Mouse (Mus musculus): ENCODE measurements around the gene Ttbk1.
A peak's percentile ranks its signal among the peaks of the same experiment; 100 is the strongest.
"Not testable (repeated sequence)": the region's sequence is repeated elsewhere in the genome, so short reads cannot be mapped to it uniquely, and the experiment has no call there.

Gene Ttbk1

DNA sequence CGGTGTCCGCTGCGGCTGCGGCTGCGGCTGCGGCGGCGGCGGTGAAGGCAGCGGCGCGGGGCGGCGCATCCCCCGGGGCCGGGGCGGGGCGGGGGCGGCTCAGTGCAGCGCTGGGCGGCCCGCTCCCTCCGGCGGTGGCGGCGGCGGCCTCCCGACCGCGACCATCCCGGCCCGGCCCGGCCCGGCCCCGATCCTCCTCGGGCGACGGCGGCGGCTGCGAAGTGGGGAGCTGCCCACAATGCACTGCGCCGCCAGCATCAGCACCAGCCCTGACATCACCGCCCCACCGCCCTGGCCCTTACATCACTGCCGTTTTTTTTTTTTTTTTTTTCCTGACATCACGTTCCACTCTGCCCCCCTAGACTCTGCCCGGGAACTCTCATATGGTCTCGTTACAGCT, at the start of gene Ttbk1:
Gene Ttbk1, minus strand, starts transcription at position 245 of the 400 bp plus-strand sequence.
- DNase-seq (ENCODE audit: low spot score) = peak; percentile 78

DNA sequence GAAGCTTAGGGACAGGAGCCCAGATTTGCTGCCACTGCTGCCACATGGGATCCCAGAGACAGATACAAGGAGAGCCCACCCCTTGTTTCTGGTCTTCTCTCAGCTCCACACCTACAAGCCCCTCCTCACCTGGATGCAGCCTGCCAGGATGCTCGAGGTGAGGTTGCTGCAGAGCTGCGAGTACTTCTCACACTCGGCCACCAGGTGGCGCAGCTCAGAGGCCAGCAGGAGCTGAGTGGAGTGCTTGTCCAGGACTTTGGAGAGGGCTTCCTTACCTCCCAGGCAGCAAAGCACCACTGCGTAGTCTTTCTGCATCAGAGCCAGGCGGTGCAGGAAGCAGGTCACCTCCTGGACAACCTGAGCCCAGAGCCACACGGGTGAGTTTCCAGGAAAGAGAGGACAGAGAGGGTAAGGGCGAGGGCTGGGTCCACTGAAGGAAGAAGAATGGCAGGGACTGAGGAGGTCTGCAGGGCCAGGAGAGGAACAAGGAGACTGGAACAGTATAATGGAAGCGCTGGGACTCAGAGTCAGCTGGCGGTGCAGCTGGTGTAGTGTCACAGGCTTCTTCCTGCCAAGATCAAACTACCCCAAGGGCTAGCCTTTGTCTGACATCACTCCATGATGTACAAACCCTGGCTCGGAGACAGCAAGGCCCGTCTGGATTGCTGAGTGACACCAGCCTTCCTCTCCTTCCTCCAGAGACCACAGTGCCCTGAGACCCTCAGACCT, 38.3 kb upstream of the Ttbk1 start:
- peak; percentile 74 for DNase-seq (ENCODE audit: low spot score)

DNA sequence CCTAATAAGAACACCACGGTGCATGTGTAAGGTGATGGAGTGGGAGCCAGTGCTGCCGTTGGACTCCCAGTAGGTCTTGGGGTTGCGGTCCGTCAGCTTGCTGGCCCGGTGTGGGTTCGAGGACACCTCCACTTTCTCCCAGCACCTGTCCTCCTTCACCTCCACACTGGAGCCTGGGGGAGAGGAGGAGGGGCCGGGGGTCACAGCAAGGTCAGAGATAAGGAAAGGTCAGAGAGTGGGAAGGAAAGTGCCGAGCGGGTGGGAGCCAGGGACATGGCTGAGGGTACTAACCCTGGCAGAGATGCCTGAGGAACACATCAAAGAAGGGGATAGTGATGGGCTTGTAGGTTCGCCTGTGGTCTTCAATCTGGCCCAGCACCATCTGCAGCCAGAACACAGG, 37.6 kb upstream of the Ttbk1 start:
- no peak for DNase-seq (ENCODE audit: low spot score)

DNA sequence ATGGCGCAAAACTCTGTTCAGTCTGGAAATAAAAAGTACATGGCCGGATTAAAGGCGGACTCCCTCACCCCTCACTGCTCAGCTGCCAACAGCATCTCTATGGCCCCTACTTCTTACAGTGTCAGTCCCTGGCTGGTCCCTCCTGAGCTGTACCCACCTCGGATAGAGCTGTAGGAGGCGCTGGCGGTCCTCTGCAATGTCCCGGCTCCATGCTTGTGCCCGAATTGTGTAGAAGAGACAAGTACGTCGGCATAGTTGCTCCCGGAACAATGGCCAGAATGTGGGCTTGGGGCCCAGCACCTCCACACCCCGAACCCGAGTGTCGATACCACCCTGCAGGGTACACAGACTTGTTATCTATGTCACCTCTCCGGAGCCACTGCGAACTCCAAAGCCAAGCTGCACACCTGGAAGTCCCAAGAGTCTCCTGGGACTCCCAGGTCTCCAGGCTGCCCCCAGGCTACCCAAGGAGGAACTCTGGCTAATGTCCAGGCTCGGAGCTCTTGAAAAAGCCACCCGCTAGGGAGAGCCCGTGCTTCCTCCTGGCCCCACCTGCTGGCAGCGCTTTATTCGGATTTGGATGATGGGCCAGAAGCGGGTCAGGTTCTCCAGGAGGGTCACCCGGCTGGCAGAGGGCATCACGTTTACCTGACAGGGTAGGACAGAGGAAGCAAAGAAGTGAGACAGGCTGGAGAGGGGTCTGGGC, 34.6 kb upstream of the Ttbk1 start:
- DNase-seq (ENCODE audit: low spot score) = no peak

DNA sequence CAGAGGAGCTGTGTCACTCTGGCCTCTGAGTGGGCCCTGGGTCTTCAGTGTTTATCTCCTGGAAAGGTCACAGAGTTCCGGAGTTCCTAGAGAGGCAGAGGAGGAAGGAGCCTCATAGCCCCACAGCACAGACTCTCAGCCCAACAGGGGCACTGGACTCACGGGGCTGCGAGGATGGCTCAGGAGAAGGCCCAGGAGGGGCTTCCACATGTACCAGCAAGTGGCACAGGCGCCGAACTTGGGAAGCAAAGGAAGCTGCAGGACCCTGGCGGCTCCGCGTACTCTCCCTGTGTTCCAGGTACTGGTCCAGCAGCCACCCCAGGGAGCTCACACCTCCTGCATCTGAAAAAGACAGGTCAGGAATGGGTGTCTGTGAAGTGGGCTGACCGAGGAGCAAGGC, 33.7 kb upstream of the Ttbk1 start:
- DNase-seq (ENCODE audit: low spot score) = no peak

DNA sequence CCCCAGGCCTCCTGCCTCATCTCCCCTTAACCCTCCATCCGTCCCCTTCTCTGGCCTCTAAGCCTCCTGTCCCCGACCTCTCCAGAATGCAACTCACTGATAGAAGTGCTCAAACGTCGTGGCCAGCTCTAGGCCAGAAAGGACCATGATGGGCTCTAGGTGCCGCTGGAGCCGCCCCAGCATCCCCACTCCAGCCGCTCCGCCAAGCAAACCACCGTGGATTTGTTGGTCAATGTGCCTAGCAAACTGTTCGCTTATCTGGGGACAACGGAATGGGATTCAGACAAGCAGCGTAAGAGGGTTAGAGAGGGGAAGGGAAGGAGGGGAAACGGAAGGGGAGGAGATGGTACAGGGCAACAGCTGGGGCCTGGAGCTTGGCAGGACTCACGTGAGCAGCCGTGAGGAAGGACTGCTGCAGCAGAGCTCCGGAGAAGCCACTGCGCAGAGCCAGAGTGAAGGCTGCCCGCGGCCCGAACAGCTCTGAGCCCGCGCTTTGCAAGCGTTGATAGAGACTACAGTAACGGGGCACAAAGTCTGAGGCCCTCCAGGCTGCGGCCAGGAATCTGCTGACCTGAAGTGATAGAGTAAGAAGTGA, 33.0 kb upstream of the Ttbk1 start:
- no peak for DNase-seq (ENCODE audit: low spot score)

GRCm38 (mm10) chr17:46519971-46520370, 32.5 kb upstream of the Ttbk1 start:
- DNase-seq (ENCODE audit: low spot score) = no peak

DNA sequence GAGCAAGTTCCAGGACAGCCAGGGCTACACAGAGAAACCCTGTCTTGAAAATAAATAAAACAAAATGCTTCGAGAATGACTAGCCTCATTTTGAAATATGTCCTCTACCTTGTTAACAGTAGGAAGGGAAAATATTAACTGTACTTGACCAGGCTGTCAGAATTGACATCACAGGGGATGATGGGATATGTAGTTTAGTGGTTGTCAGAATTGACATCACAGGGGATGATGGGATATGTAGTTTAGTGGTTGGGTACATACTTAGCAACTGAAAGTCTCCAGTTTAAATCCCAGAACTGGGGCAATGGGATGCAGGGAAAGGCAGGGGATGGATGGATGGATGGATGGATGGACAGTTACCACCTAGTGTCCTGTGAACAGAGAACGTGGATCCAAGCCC, 25.9 kb upstream of the Ttbk1 start:
- no peak for DNase-seq (ENCODE audit: low spot score)

DNA sequence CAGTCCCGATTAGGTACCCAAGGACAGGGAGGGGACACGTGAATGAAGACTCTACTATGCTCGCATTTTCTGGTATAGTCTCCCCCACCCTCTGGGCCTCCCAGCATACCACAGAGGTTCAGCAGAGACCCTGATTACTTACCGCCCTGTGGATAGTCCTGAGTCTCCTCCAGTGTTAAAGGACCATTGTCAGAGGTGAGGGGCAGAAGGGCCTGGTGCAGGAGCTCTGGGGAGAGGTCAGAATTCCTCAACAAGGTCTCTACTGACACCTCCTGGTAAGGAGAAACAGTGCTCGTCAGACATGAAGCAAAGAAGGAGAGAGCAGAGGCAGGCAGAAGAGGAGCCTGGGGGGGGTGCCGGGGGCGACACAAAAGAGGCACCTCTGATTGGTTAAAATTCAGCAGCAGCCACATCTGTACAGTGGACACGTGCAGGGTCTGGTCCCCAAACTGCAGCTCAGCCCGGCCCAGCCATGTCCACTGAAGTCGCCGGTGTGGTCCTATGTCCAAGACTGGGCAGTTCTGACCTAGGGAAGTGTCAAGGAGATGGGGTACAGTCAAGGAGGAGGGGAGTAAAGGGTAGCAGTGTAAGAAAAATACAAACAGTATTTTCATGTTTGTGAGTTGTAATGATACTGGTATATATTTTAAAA, 23.7 kb upstream of the Ttbk1 start:
- peak; percentile 52 for DNase-seq (ENCODE audit: low spot score)

DNA sequence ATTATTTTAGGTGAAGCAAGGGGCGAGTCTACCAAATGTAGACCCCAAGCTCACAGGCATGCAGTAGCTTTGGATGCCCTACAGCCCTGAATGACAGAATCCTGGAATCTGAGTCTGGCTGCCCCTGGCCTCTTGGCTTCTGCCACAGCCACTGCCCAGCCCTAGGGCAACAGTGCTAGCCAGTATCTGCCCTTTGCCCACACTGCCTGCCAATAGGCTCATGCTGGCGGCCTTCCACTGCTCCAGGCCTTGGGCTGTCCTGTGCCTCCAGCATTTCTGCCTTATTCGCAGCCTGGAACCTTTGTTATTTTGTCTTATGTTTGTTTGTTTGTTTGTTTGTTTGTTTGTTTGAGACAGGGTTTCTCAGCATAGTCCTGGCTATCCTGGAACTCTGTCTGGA, 18.1 kb upstream of the Ttbk1 start:
- no peak for DNase-seq (ENCODE audit: low spot score)

GRCm38 (mm10) chr17:46503847-46504638, 16.6 kb upstream of the Ttbk1 start:
- DNase-seq (ENCODE audit: low spot score) = no peak

DNA sequence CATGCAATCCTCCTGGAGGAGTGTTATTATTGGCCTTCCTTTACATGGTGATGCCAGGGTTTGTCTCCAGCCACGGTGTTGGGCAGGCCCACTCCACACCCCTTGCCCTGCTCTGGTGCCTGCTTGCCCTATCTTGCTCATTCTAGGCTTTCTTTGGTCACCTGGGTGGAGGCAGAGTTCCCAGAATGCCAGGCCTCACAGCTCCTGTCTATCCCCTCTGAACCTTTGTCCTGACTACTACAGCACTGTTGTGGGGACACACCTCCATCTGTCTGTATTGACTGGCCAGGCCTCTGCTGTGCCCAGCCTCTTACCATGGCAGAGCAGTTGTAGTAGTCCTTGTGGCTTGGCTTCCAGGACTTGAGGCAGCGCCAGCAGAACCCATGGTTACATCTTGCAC, 15.3 kb upstream of the Ttbk1 start:
- no peak for DNase-seq (ENCODE audit: low spot score)

GRCm38 (mm10) chr17:46497956-46498355, 10.5 kb upstream of the Ttbk1 start:
- peak; percentile 68 for DNase-seq (ENCODE audit: low spot score)

- peak; percentile 92 for DNase-seq (ENCODE audit: low spot score)
Measured at GRCm38 (mm10) chr17:46496623-46497434, 9.4 kb upstream of the Ttbk1 start, which contains the start of gene Dnph1. Gene Dnph1 (plus strand): TSS chr17:46496711.

- not testable (repeated sequence) for DNase-seq (ENCODE audit: low spot score)
Measured at GRCm38 (mm10) chr17:46496081-46496480, 8.6 kb upstream of the Ttbk1 start.

DNA sequence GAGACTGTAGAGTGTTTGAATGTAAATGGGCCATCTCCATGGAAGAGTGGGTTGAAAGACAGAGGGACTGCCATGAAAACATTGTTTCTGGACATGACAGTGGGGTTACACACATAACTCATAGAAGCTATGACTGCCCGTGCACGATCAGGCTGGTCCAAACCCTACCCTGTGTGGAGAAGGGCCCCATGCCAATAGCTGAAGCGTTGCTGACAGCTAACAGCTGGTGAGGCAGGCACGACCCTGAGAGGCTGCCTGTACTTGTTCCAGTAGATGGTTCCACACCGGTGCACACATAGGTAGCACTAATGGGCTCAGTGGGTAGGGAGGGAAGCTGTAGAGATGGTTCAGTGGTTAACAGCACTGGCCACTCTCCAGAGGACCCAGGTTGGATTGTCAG, 8.0 kb upstream of the Ttbk1 start:
- no peak for DNase-seq (ENCODE audit: low spot score)

DNA sequence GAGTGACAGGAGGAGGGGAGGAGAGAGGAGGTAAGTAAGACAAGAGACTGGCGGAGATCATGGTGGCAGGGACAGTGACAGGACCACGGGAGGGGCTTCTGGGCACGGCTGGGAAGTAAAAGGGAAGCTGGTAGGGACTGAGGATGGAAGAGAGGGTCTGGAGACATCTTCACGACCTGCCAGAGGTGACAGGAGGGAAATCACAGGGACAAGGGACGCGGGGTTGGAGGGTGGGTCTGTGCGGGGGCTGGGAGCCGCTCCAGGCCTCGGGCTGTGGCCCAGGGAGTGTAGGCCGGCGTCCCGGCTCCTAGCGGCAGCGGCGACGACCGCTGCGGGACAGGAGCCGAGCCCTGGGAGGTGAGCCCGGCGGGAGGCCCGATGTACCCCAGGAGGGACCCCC, 480 bp downstream of the Ttbk1 start:
- peak; percentile 45 for DNase-seq (ENCODE audit: low spot score)

GRCm38 (mm10) chr17:46484461-46484875, 3.0 kb downstream of the Ttbk1 start:
- no peak for DNase-seq (ENCODE audit: low spot score)

GRCm38 (mm10) chr17:46484021-46484431, 3.4 kb downstream of the Ttbk1 start:
- no peak for DNase-seq (ENCODE audit: low spot score)

GRCm38 (mm10) chr17:46483561-46484001, 3.9 kb downstream of the Ttbk1 start:
- DNase-seq (ENCODE audit: low spot score) = no peak

GRCm38 (mm10) chr17:46477286-46477685, 10.2 kb downstream of the Ttbk1 start:
- DNase-seq (ENCODE audit: low spot score) = no peak
